Mouse (Mus musculus) embryonic fibroblast, embryonic 13.5 days (primary cell): ENCODE data around the gene 4932438A13Rik.

Experiments used
- CTCF ChIP-seq: IDR thresholded peaks from 2 replicates; pipeline ENCODE4 v1.5.1; 2011; ENCODE audit warnings: mild to moderate bottlenecking, control low read depth, low read length, moderate library complexity, borderline replicate concordance; ENCODE audit not compliant: insufficient read depth
- POLR2A ChIP-seq: IDR thresholded peaks from 2 replicates; pipeline ENCODE4 v1.6.1; 2011; ENCODE audit warnings: low read depth, mild to moderate bottlenecking, control low read depth, low read length, moderate library complexity

DNA sequence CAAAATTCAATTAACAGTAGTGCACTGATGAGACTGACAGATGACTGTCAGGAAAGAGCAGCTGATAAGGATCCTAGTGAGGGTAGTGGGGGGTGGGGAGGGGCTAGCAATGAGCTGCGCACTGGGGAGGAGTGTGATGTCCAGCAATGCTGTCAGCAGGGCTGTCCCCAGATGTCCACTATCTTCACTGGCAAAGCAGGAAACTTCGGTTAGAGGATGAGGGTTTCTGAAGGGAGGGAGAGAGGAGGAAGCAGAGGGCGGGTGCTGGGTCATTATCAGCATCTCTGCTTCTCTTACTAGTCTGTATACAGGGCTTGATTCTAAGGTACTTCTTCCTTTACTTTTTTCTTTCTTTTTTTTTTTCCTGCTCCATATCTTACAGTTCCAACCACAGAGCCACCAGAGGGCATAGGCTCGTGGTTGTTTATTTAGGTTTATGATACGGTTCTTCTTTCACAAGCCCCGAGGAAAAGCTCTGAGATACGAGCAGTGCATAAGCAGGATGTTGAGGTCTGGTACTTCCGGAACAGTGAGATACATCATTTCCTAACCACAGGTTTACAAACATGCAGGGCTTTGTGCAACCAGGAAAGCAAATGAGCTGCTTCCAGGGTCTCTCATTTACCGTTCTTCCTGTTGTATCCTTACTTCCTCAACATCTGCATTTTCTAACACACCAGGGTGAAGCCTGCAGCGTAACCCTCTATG lies 9.0 kb upstream of the 4932438A13Rik start:
- TF ChIP-seq POLR2A (no peak), CTCF (no peak)
